Mouse (Mus musculus) B cell, adult (primary cell): ENCODE measurements around the gene Mmp10. TPM values are rescaled to one million over a fixed set of nuclear protein-coding genes. Genes with fewer than 3 reads are reported as not detected.

ENCODE experiments used
- total RNA-seq: library from RNA; stranded (reverse); gene quantifications from 4 replicates; pipeline ENCODE4 v1.2.4, GENCODE M21; 2023; ENCODE audit not compliant: inconsistent age

Gene Mmp10
- total RNA-seq = not detected in 4 replicates

GRCm38 (mm10) chr9:7502051-7502450 lies at the start of gene Mmp10:
Gene Mmp10 (plus strand): TSS chr9:7502352.

GRCm38 (mm10) chr9:7558221-7559017 lies 56.3 kb downstream of the Mmp10 start, which contains the start of gene Mmp8:
Gene Mmp8 (plus strand): TSS chr9:7558456.

Other genes starting within 250 kb of the Mmp10 start
- not detected in 4 replicates for gene Mmp13, start 229.8 kb upstream of the Mmp10 start, total RNA-seq
- 1.4 TPM in 1 of 4 replicates, not detected in the others for gene Mmp12, start 158.0 kb upstream of the Mmp10 start, total RNA-seq
- gene Mmp1b, start 114.3 kb upstream of the Mmp10 start, total RNA-seq = not detected in 4 replicates
- not detected in 4 replicates for gene Mmp3, start 56.5 kb upstream of the Mmp10 start, total RNA-seq
- 0.19 to 0.35 TPM (median 0.21 TPM) in 3 of 4 replicates, not detected in the other for gene Mmp8, start 56.1 kb downstream of the Mmp10 start, total RNA-seq
- not detected in 4 replicates for gene Mmp27, start 69.0 kb downstream of the Mmp10 start, total RNA-seq
- gene Mmp20, start 125.9 kb downstream of the Mmp10 start, total RNA-seq = not detected in 4 replicates
- gene Mmp7, start 189.7 kb downstream of the Mmp10 start, total RNA-seq = not detected in 4 replicates